Mouse (Mus musculus): ENCODE results near the gene Tceal8. TPM values are rescaled to one million over a fixed set of nuclear protein-coding genes. Genes with fewer than 3 reads are reported as not detected.
"Not testable (repeated sequence)": the region's sequence is repeated elsewhere in the genome, so short reads cannot be mapped to it uniquely, and the experiment has no call there.

Tceal8 gene
- polyA plus RNA-seq, 1 experiment from 2014 or later, result 266 TPM

- ATAC-seq (replicated peaks; ENCODE audit: insufficient number of reproducible peaks, insufficient read depth, low FRiP score, low read depth), result no peak
- Histone ChIP-seq H3K4me3 (no peak overlapping the region), H3K36me3 (no peaks in the 10 kb centered on the region), H3K4me2 (no peak overlapping the region), H3K9ac (no peak overlapping the region), H3K4me1 (replicated peaks) (no peaks in the 10 kb centered on the region), H3K9me3 (replicated peaks) (no peaks in the 10 kb centered on the region), H3K27ac (no peak overlapping the region), H3K27me3 (no peaks in the 10 kb centered on the region)
- WGBS, result 32% methylated on average over 11 of the region's 11 CpGs
Observed at GRCm38 (mm10) chrX:136180897-136181553, 8.9 kb upstream of the Tceal8 start.

GRCm38 (mm10) chrX:136172786-136173185 lies 644 bp upstream of the Tceal8 start:
- Histone ChIP-seq H3K4me2 (peak overlapping the region; percentile 60), H3K4me3 (peak overlapping the region; percentile 58), H3K27ac (peak overlapping the region; percentile 89), H3K4me1 (replicated peaks) (no peaks in the 10 kb centered on the region), H3K36me3 (no peaks in the 10 kb centered on the region), H3K27me3 (no peaks in the 10 kb centered on the region; the same call in 1 of the 2 replicates), H3K9ac (peak overlapping the region; percentile 41; the same call in 1 of the 2 replicates), H3K9me3 (replicated peaks) (no peaks in the 10 kb centered on the region)
- ATAC-seq (replicated peaks; ENCODE audit: insufficient number of reproducible peaks, insufficient read depth, low FRiP score, low read depth), result no peak
- 23% methylated on average over 10 of the region's 10 CpGs for WGBS

DNA sequence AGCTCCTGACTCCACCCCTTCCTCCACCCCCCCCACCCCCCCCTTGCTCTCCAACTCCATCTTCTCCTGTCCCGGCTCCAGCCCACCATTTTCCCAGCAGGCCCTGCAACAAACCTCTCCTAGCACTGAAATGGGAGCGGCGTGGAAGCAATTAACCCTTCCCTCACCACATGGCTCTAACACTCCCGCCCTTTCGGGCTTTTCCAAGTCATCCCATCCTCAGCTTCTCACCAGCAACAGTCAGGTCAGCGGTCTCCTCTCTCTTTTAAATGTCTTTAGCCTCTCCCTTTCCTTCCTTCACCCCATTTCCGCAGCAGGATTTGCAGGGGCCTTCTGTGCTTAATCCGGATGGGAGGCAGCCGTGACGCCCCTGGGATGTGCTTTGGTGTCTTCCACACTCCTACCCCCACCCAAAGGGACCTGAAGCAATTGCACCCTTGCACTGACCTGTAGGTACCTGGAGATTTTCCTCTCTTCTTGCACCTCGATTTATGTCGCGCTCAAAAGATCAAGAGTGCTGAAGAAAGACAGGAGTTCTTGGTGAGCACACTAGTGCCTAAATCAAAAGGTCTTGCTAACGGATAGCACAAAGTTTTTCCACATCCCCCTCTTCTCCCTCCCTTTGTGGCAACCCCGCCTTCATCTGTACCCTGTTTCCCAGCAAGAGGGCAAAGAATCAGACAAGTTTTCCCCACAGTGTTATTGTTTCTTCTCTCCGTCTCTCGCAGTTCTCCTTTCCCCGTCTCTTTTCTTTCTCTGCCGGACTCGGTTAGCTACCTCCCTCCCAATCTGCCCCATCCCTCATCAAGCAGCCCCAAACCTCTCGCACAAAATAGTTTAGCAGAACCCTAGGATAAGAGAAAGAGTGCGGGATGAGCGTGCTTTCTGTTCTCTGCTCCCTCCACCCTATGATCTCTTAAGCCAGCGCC lies 689 bp downstream of the Tceal8 start:
- H3K36me3 ChIP-seq, result no peaks in the 10 kb centered on the region
- H3K4me3 ChIP-seq, result peak overlapping the region; percentile 58
- H3K27me3 ChIP-seq, result no peaks in the 10 kb centered on the region; the same call in 1 of the 2 replicates
- peak overlapping the region; percentile 89 for H3K27ac ChIP-seq
- no peaks in the 10 kb centered on the region for H3K9me3 ChIP-seq (replicated peaks)
- peak; percentile 57 for ATAC-seq (replicated peaks; ENCODE audit: insufficient number of reproducible peaks, insufficient read depth, low FRiP score, low read depth)
- 12% methylated on average over 24 of the region's 24 CpGs for WGBS
- H3K4me2 ChIP-seq, result peak overlapping the region; percentile 60
- no peaks in the 10 kb centered on the region for H3K4me1 ChIP-seq (replicated peaks)
- peak overlapping the region; percentile 58 for H3K9ac ChIP-seq

- WGBS, result 32% methylated on average over 10 of the region's 10 CpGs
- H3K27ac ChIP-seq, result peak overlapping the region; percentile 51
- ATAC-seq (replicated peaks; ENCODE audit: insufficient number of reproducible peaks, insufficient read depth, low FRiP score, low read depth), result no peak
- H3K4me2 ChIP-seq, result peak overlapping the region; percentile 60
- H3K4me3 ChIP-seq, result peak overlapping the region; percentile 58
- no peaks in the 10 kb centered on the region for H3K36me3 ChIP-seq
- no peaks in the 10 kb centered on the region for H3K4me1 ChIP-seq (replicated peaks)
- H3K27me3 ChIP-seq, result no peaks in the 10 kb centered on the region; the same call in 1 of the 2 replicates
- peak overlapping the region; percentile 41 for H3K9ac ChIP-seq
- no peaks in the 10 kb centered on the region for H3K9me3 ChIP-seq (replicated peaks)
Observed at GRCm38 (mm10) chrX:136170625-136171024, 1.5 kb downstream of the Tceal8 start.

- 23% methylated on average over 7 of the region's 7 CpGs for WGBS
- H3K4me1 ChIP-seq (replicated peaks), result no peaks in the 10 kb centered on the region
- H3K27me3 ChIP-seq, result no peaks in the 10 kb centered on the region
- H3K36me3 ChIP-seq, result no peaks in the 10 kb centered on the region
- no peak for ATAC-seq (replicated peaks; ENCODE audit: insufficient number of reproducible peaks, insufficient read depth, low FRiP score, low read depth)
- H3K27ac ChIP-seq, result peak overlapping the region; percentile 84
- H3K9ac ChIP-seq, result no peak overlapping the region
- peak overlapping the region; percentile 48 for H3K4me2 ChIP-seq
- peak overlapping the region; percentile 13; the same call in 1 of the 2 replicates for H3K4me3 ChIP-seq
- H3K9me3 ChIP-seq (replicated peaks), result no peaks in the 10 kb centered on the region
Observed at GRCm38 (mm10) chrX:136144195-136144594, 27.9 kb downstream of the Tceal8 start.

GRCm38 (mm10) chrX:136143711-136144110 lies 28.4 kb downstream of the Tceal8 start:
- no peaks in the 10 kb centered on the region for H3K9me3 ChIP-seq (replicated peaks)
- no peak overlapping the region for H3K4me3 ChIP-seq
- WGBS, result 46% methylated on average over 2 of the region's 2 CpGs
- H3K27ac ChIP-seq, result peak overlapping the region; percentile 84
- H3K4me1 ChIP-seq (replicated peaks), result no peaks in the 10 kb centered on the region
- H3K4me2 ChIP-seq, result peak overlapping the region; percentile 48
- ATAC-seq (replicated peaks; ENCODE audit: insufficient number of reproducible peaks, insufficient read depth, low FRiP score, low read depth), result peak; percentile 76; the same call in 1 of the 2 replicates
- no peak overlapping the region for H3K9ac ChIP-seq
- no peaks in the 10 kb centered on the region for H3K36me3 ChIP-seq
- no peaks in the 10 kb centered on the region for H3K27me3 ChIP-seq

DNA sequence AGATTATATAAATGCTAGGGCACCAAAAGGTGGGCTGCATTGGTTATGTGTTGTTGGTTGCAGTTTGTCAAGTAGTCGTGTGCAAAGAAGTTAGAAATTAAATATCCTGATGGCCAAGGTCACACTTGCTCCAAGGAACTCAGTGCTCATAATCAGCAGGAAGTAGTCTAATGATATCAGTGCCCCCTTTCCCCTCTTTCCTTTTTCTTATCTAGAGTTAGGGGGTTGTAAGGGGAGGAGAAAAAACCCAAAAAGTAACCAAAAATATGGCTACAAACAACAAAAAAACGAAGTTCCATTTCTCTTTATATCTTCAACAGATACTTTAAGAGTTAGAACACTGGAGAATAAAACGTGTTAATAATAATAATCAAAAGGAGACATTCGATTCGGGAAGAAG lies 30.8 kb downstream of the Tceal8 start:
- Histone ChIP-seq H3K36me3 (no peaks in the 10 kb centered on the region), H3K27ac (no peak overlapping the region), H3K4me1 (replicated peaks) (no peaks in the 10 kb centered on the region), H3K9me3 (replicated peaks) (no peaks in the 10 kb centered on the region), H3K9ac (no peak overlapping the region), H3K27me3 (no peaks in the 10 kb centered on the region), H3K4me2 (no peak overlapping the region), H3K4me3 (no peak overlapping the region)
- 77% methylated on average over 5 of the region's 5 CpGs for WGBS
- no peak for ATAC-seq (replicated peaks; ENCODE audit: insufficient number of reproducible peaks, insufficient read depth, low FRiP score, low read depth)

GRCm38 (mm10) chrX:136139640-136140004 lies 32.5 kb downstream of the Tceal8 start:
- peak overlapping the region; percentile 48 for H3K4me3 ChIP-seq
- H3K27ac ChIP-seq; H3K27me3 ChIP-seq; H3K36me3 ChIP-seq; H3K4me1 ChIP-seq (replicated peaks); H3K9me3 ChIP-seq (replicated peaks): not testable (repeated sequence)
- H3K4me2 ChIP-seq, result peak overlapping the region; percentile 52
- WGBS, result 27% methylated on average over 5 of the region's 5 CpGs
- ATAC-seq (replicated peaks; ENCODE audit: insufficient number of reproducible peaks, insufficient read depth, low FRiP score, low read depth), result 0 out of 2 replicates have a peak, but pooled peaks have one; percentile 10
- peak overlapping the region; percentile 29 for H3K9ac ChIP-seq

GRCm38 (mm10) chrX:136138827-136139639 lies 33.1 kb downstream of the Tceal8 start, which contains the start of gene Bex4:
TSS of gene Bex4 (plus strand) at chrX:136138996.
- H3K9ac ChIP-seq, result peak within 1 kb of the TSS; percentile 29
- H3K4me1 ChIP-seq (replicated peaks); H3K9me3 ChIP-seq (replicated peaks); H3K27me3 ChIP-seq; H3K27ac ChIP-seq; H3K36me3 ChIP-seq: not testable (repeated sequence)
- H3K4me2 ChIP-seq, result peak within 1 kb of the TSS; percentile 52
- peak within 1 kb of the TSS; percentile 48 for H3K4me3 ChIP-seq
- peak; percentile 84 for ATAC-seq (replicated peaks; ENCODE audit: insufficient number of reproducible peaks, insufficient read depth, low FRiP score, low read depth)
- WGBS, result 20% methylated on average over 27 of the region's 64 CpGs

- H3K4me2 ChIP-seq, result no peak overlapping the region
- H3K4me3 ChIP-seq, result no peak overlapping the region
- no peaks in the 10 kb centered on the region for H3K4me1 ChIP-seq (replicated peaks)
- no peaks in the 10 kb centered on the region for H3K9me3 ChIP-seq (replicated peaks)
- H3K36me3 ChIP-seq, result no peaks in the 10 kb centered on the region
- H3K27ac ChIP-seq, result no peak overlapping the region
- ATAC-seq (replicated peaks; ENCODE audit: insufficient number of reproducible peaks, insufficient read depth, low FRiP score, low read depth), result no peak
- no peaks in the 10 kb centered on the region for H3K27me3 ChIP-seq
- WGBS, result 80% methylated on average over 4 of the region's 4 CpGs
- H3K9ac ChIP-seq, result no peak overlapping the region
Observed at GRCm38 (mm10) chrX:136135559-136135958, 36.6 kb downstream of the Tceal8 start.

DNA sequence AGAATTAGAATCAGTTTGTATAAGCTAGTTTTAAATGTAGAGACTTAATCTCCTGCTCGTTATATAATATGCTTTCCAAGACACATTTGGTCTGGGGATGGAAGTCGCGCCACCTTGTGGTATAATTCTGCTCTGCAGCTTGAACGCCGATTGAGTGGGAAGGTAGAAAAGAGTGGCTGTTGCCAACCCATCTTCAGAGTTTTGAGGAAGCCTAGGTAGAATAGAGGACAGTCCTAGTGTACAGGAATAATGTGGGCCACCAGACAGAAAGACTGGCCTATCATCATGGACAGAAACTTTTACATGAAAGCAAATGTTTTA lies 44.4 kb downstream of the Tceal8 start:
- Histone ChIP-seq H3K9me3 (replicated peaks) (no peaks in the 10 kb centered on the region), H3K4me2 (no peak overlapping the region), H3K27me3 (no peaks in the 10 kb centered on the region), H3K4me1 (replicated peaks) (no peaks in the 10 kb centered on the region), H3K4me3 (no peak overlapping the region), H3K36me3 (no peaks in the 10 kb centered on the region), H3K9ac (no peak overlapping the region), H3K27ac (no peak overlapping the region)
- no peak for ATAC-seq (replicated peaks; ENCODE audit: insufficient number of reproducible peaks, insufficient read depth, low FRiP score, low read depth)
- 14% methylated on average over 5 of the region's 5 CpGs for WGBS

Data from heart, embryonic 15.5 days (tissue).